Mouse (Mus musculus): ENCODE data around the gene Coq7. TPM values are rescaled to one million over a fixed set of nuclear protein-coding genes. Genes with fewer than 3 reads are reported as not detected.
A peak's percentile ranks its signal among the peaks of the same experiment; 100 is the strongest.

Coq7 gene
- polyA plus RNA-seq, 2 experiments, result 60.3 to 97.4 TPM

GRCm38 (mm10) chr7:118534326-118534725 is 1.2 kb upstream of the Coq7 start:
- WGBS, result 71% methylated on average over 3 of the region's 3 CpGs
- Histone ChIP-seq H3K9ac (ENCODE audit: low read depth, low read length, severe bottlenecking) (no peak overlapping the region), H3K4me2 (replicated peaks; ENCODE audit: low read depth, low read length, severe bottlenecking) (no peak overlapping the region), H3K27me3 (ENCODE audit: control insufficient read depth, insufficient read depth, low read length) (no peaks in the 10 kb centered on the region), H3K9me3 (ENCODE audit: control insufficient read depth, low read length) (no peaks in the 10 kb centered on the region), H3K4me1 (ENCODE audit: control insufficient read depth, insufficient read depth, low read length) (peaks cover 9% of the 10 kb centered on the region; the same call in 1 of the 2 replicates), H3K36me3 (ENCODE audit: control insufficient read depth, insufficient read depth, low read length) (no peaks in the 10 kb centered on the region), H3K4me3 (replicated peaks; ENCODE audit: low read length) (no peak overlapping the region), H3K27ac (replicated peaks; ENCODE audit: low read depth, low read length) (no peak overlapping the region)
- no peak for DNase-seq (ENCODE audit: low spot score)
- no peak for TF ChIP-seq POLR2A (IDR thresholded peaks at IDR 0.05; ENCODE audit: borderline replicate concordance, extremely low read depth, insufficient read depth, insufficient read length)
- no peak for ATAC-seq (ENCODE audit: low FRiP score, low read depth)

GRCm38 (mm10) chr7:118532519-118533177 is 508 bp downstream of the Coq7 start:
- no peaks in the 10 kb centered on the region for H3K27me3 ChIP-seq (ENCODE audit: control insufficient read depth, insufficient read depth, low read length)
- DNase-seq (ENCODE audit: low spot score) (peak; percentile 96), ATAC-seq (ENCODE audit: low FRiP score, low read depth) (peak; percentile 95)
- under 1% methylated on average over 34 of the region's 36 CpGs for WGBS
- H3K27ac ChIP-seq (replicated peaks; ENCODE audit: low read depth, low read length), result peak overlapping the region; percentile 94
- no peak for TF ChIP-seq POLR2A (IDR thresholded peaks at IDR 0.05; ENCODE audit: borderline replicate concordance, extremely low read depth, insufficient read depth, insufficient read length)
- H3K4me3 ChIP-seq (replicated peaks; ENCODE audit: low read length), result peak overlapping the region; percentile 71
- H3K9ac ChIP-seq (ENCODE audit: low read depth, low read length, severe bottlenecking), result peak overlapping the region; percentile 80
- peak overlapping the region; percentile 69 for H3K4me2 ChIP-seq (replicated peaks; ENCODE audit: low read depth, low read length, severe bottlenecking)
- H3K4me1 ChIP-seq (ENCODE audit: control insufficient read depth, insufficient read depth, low read length), result peaks cover 9% of the 10 kb centered on the region; the same call in 1 of the 2 replicates
- H3K36me3 ChIP-seq (ENCODE audit: control insufficient read depth, insufficient read depth, low read length), result peaks cover 4% of the 10 kb centered on the region; the same call in 1 of the 2 replicates
- H3K9me3 ChIP-seq (ENCODE audit: control insufficient read depth, low read length), result no peaks in the 10 kb centered on the region

- Histone ChIP-seq H3K9ac (ENCODE audit: low read depth, low read length, severe bottlenecking) (no peak overlapping the region), H3K27ac (replicated peaks; ENCODE audit: low read depth, low read length) (no peak overlapping the region), H3K9me3 (ENCODE audit: control insufficient read depth, low read length) (no peaks in the 10 kb centered on the region), H3K27me3 (ENCODE audit: control insufficient read depth, insufficient read depth, low read length) (no peaks in the 10 kb centered on the region), H3K4me1 (ENCODE audit: control insufficient read depth, insufficient read depth, low read length) (peaks cover under 1% of the 10 kb centered on the region; the same call in 1 of the 2 replicates), H3K4me3 (replicated peaks; ENCODE audit: low read length) (no peak overlapping the region), H3K4me2 (replicated peaks; ENCODE audit: low read depth, low read length, severe bottlenecking) (no peak overlapping the region), H3K36me3 (ENCODE audit: control insufficient read depth, insufficient read depth, low read length) (peaks cover 24% of the 10 kb centered on the region)
- ATAC-seq (ENCODE audit: low FRiP score, low read depth) (no peak), DNase-seq (ENCODE audit: low spot score) (no peak)
- WGBS, result 83% methylated on average over 4 of the region's 4 CpGs
- TF ChIP-seq POLR2A (IDR thresholded peaks at IDR 0.05; ENCODE audit: borderline replicate concordance, extremely low read depth, insufficient read depth, insufficient read length), result no peak
Observed at GRCm38 (mm10) chr7:118526967-118527366, 6.2 kb downstream of the Coq7 start.

GRCm38 (mm10) chr7:118522077-118522476 is 11.1 kb downstream of the Coq7 start:
- Histone ChIP-seq H3K27me3 (ENCODE audit: control insufficient read depth, insufficient read depth, low read length) (no peaks in the 10 kb centered on the region), H3K4me2 (replicated peaks; ENCODE audit: low read depth, low read length, severe bottlenecking) (no peak overlapping the region), H3K9me3 (ENCODE audit: control insufficient read depth, low read length) (no peaks in the 10 kb centered on the region), H3K9ac (ENCODE audit: low read depth, low read length, severe bottlenecking) (no peak overlapping the region), H3K27ac (replicated peaks; ENCODE audit: low read depth, low read length) (no peak overlapping the region), H3K4me1 (ENCODE audit: control insufficient read depth, insufficient read depth, low read length) (no peaks in the 10 kb centered on the region), H3K36me3 (ENCODE audit: control insufficient read depth, insufficient read depth, low read length) (peaks cover 15% of the 10 kb centered on the region), H3K4me3 (replicated peaks; ENCODE audit: low read length) (no peak overlapping the region)
- WGBS, result 74% methylated on average over 5 of the region's 5 CpGs
- no peak for ATAC-seq (ENCODE audit: low FRiP score, low read depth)
- no peak for TF ChIP-seq POLR2A (IDR thresholded peaks at IDR 0.05; ENCODE audit: borderline replicate concordance, extremely low read depth, insufficient read depth, insufficient read length)
- no peak for DNase-seq (ENCODE audit: low spot score)

- Histone ChIP-seq H3K4me2 (replicated peaks; ENCODE audit: low read depth, low read length, severe bottlenecking) (no peak overlapping the region), H3K4me3 (replicated peaks; ENCODE audit: low read length) (no peak overlapping the region), H3K4me1 (ENCODE audit: control insufficient read depth, insufficient read depth, low read length) (no peaks in the 10 kb centered on the region), H3K9ac (ENCODE audit: low read depth, low read length, severe bottlenecking) (no peak overlapping the region), H3K36me3 (ENCODE audit: control insufficient read depth, insufficient read depth, low read length) (no peaks in the 10 kb centered on the region), H3K27me3 (ENCODE audit: control insufficient read depth, insufficient read depth, low read length) (no peaks in the 10 kb centered on the region), H3K27ac (replicated peaks; ENCODE audit: low read depth, low read length) (no peak overlapping the region), H3K9me3 (ENCODE audit: control insufficient read depth, low read length) (no peaks in the 10 kb centered on the region)
- ATAC-seq (ENCODE audit: low FRiP score, low read depth), result no peak
- DNase-seq (ENCODE audit: low spot score), result no peak
- TF ChIP-seq POLR2A (IDR thresholded peaks at IDR 0.05; ENCODE audit: borderline replicate concordance, extremely low read depth, insufficient read depth, insufficient read length), result no peak
- WGBS, result 87% methylated on average over 8 of the region's 8 CpGs
Observed at GRCm38 (mm10) chr7:118519661-118520060, 13.5 kb downstream of the Coq7 start.

Measured in limb, embryonic 14.5 days (tissue).